Mouse (Mus musculus): Measurements from ENCODE around the gene Spryd3. TPM values are rescaled to one million over a fixed set of nuclear protein-coding genes. Genes with fewer than 3 reads are reported as not detected.

The Spryd3 gene
- total and polyA plus RNA-seq, 2 experiments from 2014 or later: 95.6 to 110 TPM

GRCm38 (mm10) chr15:102142914-102143912 lies 7.2 kb upstream of the Spryd3 start:
- Histone ChIP-seq H3K9ac (no peak overlapping the region), H3K4me2 (ENCODE audit: low read depth) (no peak overlapping the region), H3K9me3 (ENCODE audit: low read length) (no peaks in the 10 kb centered on the region), H3K4me1 (ENCODE audit: insufficient read depth) (no peaks in the 10 kb centered on the region), H3K27ac (ENCODE audit: low read depth, low read length) (no peak overlapping the region), H3K27me3 (ENCODE audit: insufficient read depth, low read length) (peaks cover 14% of the 10 kb centered on the region), H3K4me3 (ENCODE audit: low read depth, low read length) (no peak overlapping the region), H3K36me3 (ENCODE audit: insufficient read depth) (no peaks in the 10 kb centered on the region)
- ATAC-seq: no peak
- WGBS: 48% methylated on average over 23 of the region's 23 CpGs
- no peak for TF ChIP-seq CTCF (IDR thresholded peaks at IDR 0.05; ENCODE audit: low read depth)
- no peak for DNase-seq

GRCm38 (mm10) chr15:102141120-102141519 lies 5.1 kb upstream of the Spryd3 start:
- Histone ChIP-seq H3K27me3 (ENCODE audit: insufficient read depth, low read length) (peaks cover 14% of the 10 kb centered on the region), H3K9ac (no peak overlapping the region), H3K4me2 (ENCODE audit: low read depth) (no peak overlapping the region), H3K4me3 (ENCODE audit: low read depth, low read length) (no peak overlapping the region), H3K36me3 (ENCODE audit: insufficient read depth) (no peaks in the 10 kb centered on the region), H3K4me1 (ENCODE audit: insufficient read depth) (no peaks in the 10 kb centered on the region), H3K27ac (ENCODE audit: low read depth, low read length) (no peak overlapping the region), H3K9me3 (ENCODE audit: low read length) (no peaks in the 10 kb centered on the region)
- TF ChIP-seq CTCF (IDR thresholded peaks at IDR 0.05; ENCODE audit: low read depth): no peak
- ATAC-seq: no peak
- 84% methylated on average over 5 of the region's 5 CpGs for WGBS
- DNase-seq: no peak

- Histone ChIP-seq H3K27me3 (ENCODE audit: insufficient read depth, low read length) (no peaks in the 10 kb centered on the region), H3K36me3 (ENCODE audit: insufficient read depth) (peaks cover 22% of the 10 kb centered on the region), H3K4me3 (ENCODE audit: low read depth, low read length) (peak overlapping the region; percentile 91), H3K27ac (ENCODE audit: low read depth, low read length) (peak overlapping the region; percentile 87), H3K9me3 (ENCODE audit: low read length) (no peaks in the 10 kb centered on the region), H3K4me1 (ENCODE audit: insufficient read depth) (peaks cover 4% of the 10 kb centered on the region; the same call in 1 of the 2 replicates), H3K4me2 (ENCODE audit: low read depth) (peak overlapping the region; percentile 67), H3K9ac (peak overlapping the region; percentile 93)
- TF ChIP-seq CTCF (IDR thresholded peaks at IDR 0.05; ENCODE audit: low read depth): no peak
- 3% methylated on average over 33 of the region's 35 CpGs for WGBS
- ATAC-seq (peak; percentile 38), DNase-seq (no peak)
Observed at GRCm38 (mm10) chr15:102135522-102136128, 409 bp downstream of the Spryd3 start.

- H3K9ac ChIP-seq: no peak overlapping the region
- TF ChIP-seq CTCF (IDR thresholded peaks at IDR 0.05; ENCODE audit: low read depth): no peak
- H3K4me1 ChIP-seq (ENCODE audit: insufficient read depth): peaks cover 4% of the 10 kb centered on the region; the same call in 1 of the 2 replicates
- H3K27ac ChIP-seq (ENCODE audit: low read depth, low read length): no peak overlapping the region
- DNase-seq: no peak
- 84% methylated on average over 2 of the region's 2 CpGs for WGBS
- H3K36me3 ChIP-seq (ENCODE audit: insufficient read depth): peaks cover 31% of the 10 kb centered on the region
- H3K9me3 ChIP-seq (ENCODE audit: low read length): no peaks in the 10 kb centered on the region
- no peaks in the 10 kb centered on the region for H3K27me3 ChIP-seq (ENCODE audit: insufficient read depth, low read length)
- peak overlapping the region; percentile 91 for H3K4me3 ChIP-seq (ENCODE audit: low read depth, low read length)
- ATAC-seq: no peak
- peak overlapping the region; percentile 67 for H3K4me2 ChIP-seq (ENCODE audit: low read depth)
Observed at GRCm38 (mm10) chr15:102134709-102135108, 1.3 kb downstream of the Spryd3 start.

GRCm38 (mm10) chr15:102133314-102133713 lies 2.7 kb downstream of the Spryd3 start:
- Histone ChIP-seq H3K4me2 (ENCODE audit: low read depth) (no peak overlapping the region), H3K4me3 (ENCODE audit: low read depth, low read length) (no peak overlapping the region), H3K27ac (ENCODE audit: low read depth, low read length) (no peak overlapping the region), H3K9me3 (ENCODE audit: low read length) (no peaks in the 10 kb centered on the region), H3K27me3 (ENCODE audit: insufficient read depth, low read length) (no peaks in the 10 kb centered on the region), H3K36me3 (ENCODE audit: insufficient read depth) (peaks cover 43% of the 10 kb centered on the region), H3K4me1 (ENCODE audit: insufficient read depth) (peaks cover 4% of the 10 kb centered on the region; the same call in 1 of the 2 replicates), H3K9ac (no peak overlapping the region)
- TF ChIP-seq CTCF (IDR thresholded peaks at IDR 0.05; ENCODE audit: low read depth): no peak
- DNase-seq: no peak
- WGBS: 93% methylated on average over 9 of the region's 9 CpGs
- ATAC-seq: no peak

GRCm38 (mm10) chr15:102126303-102126702 lies 9.7 kb downstream of the Spryd3 start:
- no peaks in the 10 kb centered on the region for H3K4me1 ChIP-seq (ENCODE audit: insufficient read depth)
- no peak overlapping the region for H3K4me2 ChIP-seq (ENCODE audit: low read depth)
- no peak overlapping the region for H3K4me3 ChIP-seq (ENCODE audit: low read depth, low read length)
- H3K9me3 ChIP-seq (ENCODE audit: low read length): no peaks in the 10 kb centered on the region
- H3K9ac ChIP-seq: no peak overlapping the region
- peaks cover 79% of the 10 kb centered on the region for H3K36me3 ChIP-seq (ENCODE audit: insufficient read depth)
- ATAC-seq: no peak
- H3K27ac ChIP-seq (ENCODE audit: low read depth, low read length): no peak overlapping the region
- H3K27me3 ChIP-seq (ENCODE audit: insufficient read depth, low read length): no peaks in the 10 kb centered on the region
- no peak for DNase-seq
- WGBS: 55% methylated on average over 2 of the region's 2 CpGs
- no peak for TF ChIP-seq CTCF (IDR thresholded peaks at IDR 0.05; ENCODE audit: low read depth)

GRCm38 (mm10) chr15:102120530-102120929 lies 15.5 kb downstream of the Spryd3 start:
- Histone ChIP-seq H3K27ac (ENCODE audit: low read depth, low read length) (no peak overlapping the region), H3K36me3 (ENCODE audit: insufficient read depth) (peaks cover 81% of the 10 kb centered on the region), H3K9ac (no peak overlapping the region), H3K4me3 (ENCODE audit: low read depth, low read length) (no peak overlapping the region), H3K9me3 (ENCODE audit: low read length) (no peaks in the 10 kb centered on the region), H3K27me3 (ENCODE audit: insufficient read depth, low read length) (no peaks in the 10 kb centered on the region), H3K4me1 (ENCODE audit: insufficient read depth) (no peaks in the 10 kb centered on the region), H3K4me2 (ENCODE audit: low read depth) (no peak overlapping the region)
- ATAC-seq (no peak), DNase-seq (no peak)
- WGBS: 90% methylated on average over 5 of the region's 5 CpGs
- no peak for TF ChIP-seq CTCF (IDR thresholded peaks at IDR 0.05; ENCODE audit: low read depth)
